Mouse (Mus musculus) left cerebral cortex, postnatal 14 days (tissue): ENCODE results near the gene Klhdc8b. TPM values are rescaled to one million over a fixed set of nuclear protein-coding genes. Genes with fewer than 3 reads are reported as not detected.

Experiments
- DNase-seq, 2 experiments: peaks; one replicate each; pipeline ENCODE4 v3.0.0; 2021 to 2022; ENCODE audit warnings: low spot score in 2 of 2, mixed read lengths in 1 of 2
- intact Hi-C: fragments of 180-260 bp; cut with DNase I; formaldehyde crosslinking; loops from one replicate; pipeline ENCODE4 v1.15.1; 2025
- total RNA-seq, 2 experiments: library from RNA; stranded (reverse); gene quantifications; 2 replicates each; pipeline ENCODE4 v1.2.3; 2021

The Klhdc8b gene
- total RNA-seq, 2 experiments from 2014 or later = 36.1 to 38.4 TPM

- intact Hi-C loops = no loop called here
- no peak for DNase-seq
Observed at GRCm38 (mm10) chr9:108404451-108404850, 56.9 kb downstream of the Klhdc8b start.

- peak; percentile 36 to 52 for DNase-seq
- intact Hi-C loops = no loop called here
Observed at GRCm38 (mm10) chr9:108403081-108403480, 58.3 kb downstream of the Klhdc8b start.

- intact Hi-C loops = no loop called here
- DNase-seq = peak; percentile 73 to 92
Observed at GRCm38 (mm10) chr9:108401186-108401960, 60.0 kb downstream of the Klhdc8b start.

- intact Hi-C loops = no loop called here
- DNase-seq = no peak
Observed at GRCm38 (mm10) chr9:108398324-108398723, 63.1 kb downstream of the Klhdc8b start.

Other genes with a start within 250 kb of the Klhdc8b start
- 100 to 1,000 TPM; 122 to 125 TPM for gene Dag1, start 197.6 kb downstream of the Klhdc8b start, total RNA-seq
- 100 to 1,000 TPM; 108 to 118 TPM for gene Nicn1, start 171.2 kb downstream of the Klhdc8b start, total RNA-seq
- 10 to 100 TPM; 26.0 to 31.3 TPM for gene Amt, start 164.7 kb downstream of the Klhdc8b start, total RNA-seq
- gene Rhoa, start 155.5 kb downstream of the Klhdc8b start, total RNA-seq = 100 to 1,000 TPM; 185 to 197 TPM
- 10 to 100 TPM; 45.9 to 46.1 TPM for gene Tcta, start 155.4 kb downstream of the Klhdc8b start, total RNA-seq
- gene Gpx1, start 122.7 kb downstream of the Klhdc8b start, total RNA-seq = 100 to 1,000 TPM in 1 of 2 experiments, 10 to 100 TPM in 1; 86.5 to 108 TPM
- gene Usp4, start 113.7 kb downstream of the Klhdc8b start, total RNA-seq = 100 to 1,000 TPM; 115 to 122 TPM
- gene 1700102P08Rik, start 68.8 kb downstream of the Klhdc8b start, total RNA-seq = 1 to 10 TPM; 1.4 to 2.7 TPM
- under 1 TPM; 0.11 to 0.21 TPM for gene Ccdc36, start 33.1 kb downstream of the Klhdc8b start, total RNA-seq
- gene BC048562, start 25.1 kb downstream of the Klhdc8b start, total RNA-seq = not detected
- 10 to 100 TPM; 38.3 to 40.2 TPM for gene Ccdc71, start 1.1 kb downstream of the Klhdc8b start, total RNA-seq
- gene Lamb2, start 18.2 kb upstream of the Klhdc8b start, total RNA-seq = 10 to 100 TPM; 36.0 to 38.3 TPM
- 100 to 1,000 TPM; 119 to 128 TPM for gene Usp19, start 29.0 kb upstream of the Klhdc8b start, total RNA-seq
- gene Qars, start 46.1 kb upstream of the Klhdc8b start, total RNA-seq = 10 to 100 TPM; 76.7 to 80.8 TPM
- 100 to 1,000 TPM; 126 to 130 TPM for gene Qrich1, start 55.2 kb upstream of the Klhdc8b start, total RNA-seq
- gene Impdh2, start 98.7 kb upstream of the Klhdc8b start, total RNA-seq = 10 to 100 TPM; 57.6 to 60.5 TPM
- gene Ndufaf3, start 105.9 kb upstream of the Klhdc8b start, total RNA-seq = 10 to 100 TPM; 65.9 to 66.5 TPM
- gene Dalrd3, start 108.3 kb upstream of the Klhdc8b start, total RNA-seq = 10 to 100 TPM; 76.6 to 77.8 TPM
- gene Wdr6, start 117.2 kb upstream of the Klhdc8b start, total RNA-seq = 100 to 1,000 TPM; 184 to 202 TPM
- gene P4htm, start 136.1 kb upstream of the Klhdc8b start, total RNA-seq = 10 to 100 TPM; 60.3 to 61.6 TPM
- gene Arih2, start 187.8 kb upstream of the Klhdc8b start, total RNA-seq = 10 to 100 TPM; 49.8 to 50.2 TPM
- gene Slc25a20, start 200.5 kb upstream of the Klhdc8b start, total RNA-seq = 10 to 100 TPM; 14.5 to 15.0 TPM
- 10 to 100 TPM; 40.6 to 45.5 TPM for gene Prkar2a, start 227.7 kb upstream of the Klhdc8b start, total RNA-seq